Mouse (Mus musculus) megakaryocyte progenitor cell, adult 5-6 weeks (primary cell): ENCODE measurements around the gene Slc15a2. TPM values are rescaled to one million over a fixed set of nuclear protein-coding genes. Genes with fewer than 3 reads are reported as not detected.

Experiments
- ATAC-seq: replicated peaks from 2 replicates; pipeline ENCODE4 v1.8.0; 2016; ENCODE audit warnings: mild to moderate bottlenecking, moderate TSS enrichment, inconsistent platforms; ENCODE audit not compliant: poor library complexity
- total RNA-seq, 2 experiments: library from RNA; stranded (forward) in 1 of 2; stranded (reverse) in 1 of 2; fragments of 157-497, 149-512 nt in 1 of 2; fragments of 200-1000 nt in 1 of 2; gene quantifications; 2 replicates each; pipeline versions ENCODE4 v1.2.3 to v1.2.4; 2015 to 2017

Slc15a2 gene
- total RNA-seq, 2 experiments from 2014 or later: 5.3 to 8.0 TPM

DNA sequence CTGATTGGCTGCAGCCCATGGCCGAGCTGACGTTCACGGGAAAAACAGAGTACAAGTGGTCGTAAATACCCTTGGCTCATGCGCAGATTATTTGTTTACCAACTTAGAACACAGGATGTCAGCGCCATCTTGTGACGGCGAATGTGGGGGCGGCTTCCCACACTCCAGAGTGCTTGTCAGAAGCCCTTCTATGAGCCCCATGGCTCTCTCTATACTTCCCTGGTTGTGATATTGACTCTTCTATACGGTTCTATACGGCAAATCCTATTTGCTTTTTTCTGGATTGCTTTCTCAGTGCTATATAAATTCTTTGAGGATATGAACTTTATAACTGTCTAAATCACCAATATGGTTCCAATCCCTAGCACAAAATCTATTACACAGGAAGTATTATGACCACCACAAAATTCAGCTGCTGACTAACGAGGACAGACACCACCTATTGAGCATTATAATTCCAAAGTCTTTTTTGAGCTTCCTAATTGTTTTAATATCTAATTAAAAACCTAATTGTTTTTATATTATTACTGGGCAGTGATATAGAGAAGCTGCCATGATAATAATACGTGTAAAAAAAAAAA is 14.5 kb downstream of the Slc15a2 start:
- ATAC-seq: peak; percentile 63

DNA sequence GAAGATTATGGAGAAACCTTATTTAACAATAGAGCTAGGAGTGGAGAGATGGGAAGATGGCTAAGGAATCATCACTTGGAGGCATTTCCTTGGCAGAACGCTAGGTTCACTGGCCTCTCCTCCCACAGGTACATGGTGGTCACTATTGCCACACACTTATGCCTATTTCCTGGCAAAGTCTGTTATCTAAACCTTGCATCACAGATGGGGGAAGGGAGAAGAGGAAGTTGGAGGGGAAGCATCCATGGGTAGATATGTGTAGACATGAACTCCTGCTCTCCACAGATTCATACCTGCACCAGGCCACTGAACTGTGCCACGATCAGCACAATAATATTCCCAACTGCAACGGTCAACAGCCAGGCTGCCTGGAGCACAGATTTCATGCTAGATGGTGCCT is 32.8 kb downstream of the Slc15a2 start:
- peak; percentile 74 for ATAC-seq

DNA sequence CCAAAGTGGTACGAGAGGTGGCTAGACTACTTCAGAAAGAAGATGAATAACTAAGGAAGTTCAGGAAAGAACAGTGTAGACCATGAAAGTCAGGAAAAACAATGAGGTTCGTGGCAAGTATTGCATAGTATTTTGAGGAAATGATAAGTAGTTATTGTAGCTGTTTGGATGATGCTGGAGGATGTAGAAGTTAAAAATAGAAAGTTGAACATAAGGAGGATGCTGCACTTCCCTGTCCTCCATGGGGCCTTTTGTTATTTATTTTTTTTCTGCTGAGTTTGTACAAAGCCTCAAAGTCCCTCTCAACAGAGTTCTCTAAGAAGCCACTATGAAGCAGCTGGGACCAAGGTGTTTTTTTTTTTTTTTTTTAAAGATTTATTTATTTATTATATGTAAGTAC is 37.0 kb downstream of the Slc15a2 start:
- 0 out of 2 replicates have a peak, but pooled peaks have one; percentile 26 for ATAC-seq

DNA sequence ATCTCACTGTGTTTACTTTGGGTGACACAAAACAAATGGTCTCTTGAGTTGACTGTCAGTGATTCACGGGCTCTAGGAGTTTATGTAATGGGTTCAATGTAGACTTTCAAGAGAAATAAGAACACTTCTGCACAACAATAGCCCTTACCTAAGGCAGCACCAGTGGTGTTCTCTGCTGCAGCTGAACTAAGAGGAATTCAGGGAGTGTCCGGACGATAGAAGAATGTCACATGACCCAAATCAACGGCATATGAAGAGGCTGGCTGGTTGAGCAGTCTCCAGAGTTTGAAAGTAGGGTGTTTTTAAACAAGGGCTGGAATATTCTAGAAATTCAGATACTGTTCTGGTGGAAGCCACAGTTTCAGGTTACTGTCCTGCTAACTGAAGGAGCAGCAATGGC is 37.7 kb downstream of the Slc15a2 start:
- no peak for ATAC-seq

DNA sequence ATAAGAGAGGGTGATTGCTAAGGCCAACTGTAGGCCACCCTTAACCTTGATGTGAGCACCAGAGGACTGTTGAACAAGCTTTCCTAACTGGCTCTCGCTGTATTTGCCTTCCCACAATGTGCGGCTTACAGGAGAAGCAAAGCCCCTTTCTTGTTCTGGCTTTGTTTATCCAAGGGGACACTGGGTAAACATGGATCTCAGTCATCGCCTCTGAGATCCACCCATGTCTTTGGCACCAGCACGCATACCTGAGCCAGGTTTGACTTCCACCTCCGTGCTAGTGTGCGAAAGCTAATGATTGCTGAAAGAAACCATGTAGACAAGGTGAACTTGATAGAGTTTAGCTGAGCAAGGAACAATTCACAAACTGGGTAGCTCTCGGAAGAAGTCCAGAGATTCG is 41.2 kb downstream of the Slc15a2 start:
- ATAC-seq: no peak

DNA sequence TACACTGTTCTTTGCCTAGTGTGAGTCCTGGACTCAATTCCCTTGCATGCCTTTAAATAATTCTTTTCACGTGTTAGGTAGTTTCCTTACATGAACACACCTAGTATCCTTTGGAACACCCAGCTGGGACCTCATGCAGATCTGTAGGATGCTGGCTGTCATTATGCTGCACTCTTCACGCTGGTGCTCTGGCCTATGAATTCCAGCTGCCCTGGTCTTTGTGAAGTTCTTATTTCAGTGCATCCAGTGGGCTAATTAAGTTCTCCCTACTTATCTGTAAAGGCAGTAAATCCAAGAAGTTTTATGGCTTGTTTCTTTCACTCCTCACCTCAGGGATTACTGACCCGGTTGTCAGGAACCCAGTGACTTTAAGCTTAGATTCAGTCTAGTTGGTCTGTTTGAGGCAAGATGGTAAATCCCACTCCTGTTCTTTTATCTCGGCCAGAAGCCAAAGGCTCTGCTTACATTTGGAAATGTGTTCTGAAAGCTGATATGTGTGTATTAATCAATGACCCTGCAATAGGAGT is 45.3 kb downstream of the Slc15a2 start:
- ATAC-seq: no peak

DNA sequence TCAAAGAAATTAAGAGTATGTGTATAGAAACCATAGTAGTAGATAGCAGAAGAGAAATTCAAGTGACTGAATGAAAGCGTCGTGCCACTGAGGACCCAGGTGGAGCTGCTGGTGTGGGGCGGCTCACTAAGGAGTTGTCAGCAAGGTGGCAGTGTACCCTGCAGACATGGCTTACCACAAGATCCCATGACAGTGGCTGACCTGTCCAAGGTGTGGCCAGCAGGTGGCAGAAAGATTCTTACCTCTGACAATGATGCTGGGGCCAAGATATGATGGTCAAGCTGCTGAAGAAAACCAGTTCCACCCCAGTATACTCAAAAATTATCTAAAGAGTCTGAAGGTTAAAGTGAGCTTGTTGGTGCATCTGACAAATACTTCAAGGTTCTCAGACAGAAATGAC is 49.3 kb downstream of the Slc15a2 start:
- no peak for ATAC-seq

DNA sequence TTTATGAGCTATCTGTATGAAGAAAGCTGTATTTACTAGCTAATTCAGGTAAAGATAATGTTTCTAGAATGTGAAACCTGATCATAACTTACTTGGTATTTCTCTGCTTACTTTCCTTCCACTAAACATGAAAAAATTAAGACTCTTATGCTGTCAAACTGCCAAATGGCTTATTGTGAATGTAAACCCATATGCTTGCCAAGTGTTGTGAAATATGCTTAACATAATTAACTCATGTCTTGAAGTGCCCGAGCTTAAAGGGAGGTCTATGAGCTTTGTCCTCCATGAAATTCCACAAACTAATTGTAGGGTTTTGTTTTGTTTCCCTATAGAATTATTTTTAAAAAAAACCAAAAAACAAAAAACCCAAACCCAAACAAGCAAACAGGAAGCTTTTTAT is 50.9 kb downstream of the Slc15a2 start:
- ATAC-seq: no peak

DNA sequence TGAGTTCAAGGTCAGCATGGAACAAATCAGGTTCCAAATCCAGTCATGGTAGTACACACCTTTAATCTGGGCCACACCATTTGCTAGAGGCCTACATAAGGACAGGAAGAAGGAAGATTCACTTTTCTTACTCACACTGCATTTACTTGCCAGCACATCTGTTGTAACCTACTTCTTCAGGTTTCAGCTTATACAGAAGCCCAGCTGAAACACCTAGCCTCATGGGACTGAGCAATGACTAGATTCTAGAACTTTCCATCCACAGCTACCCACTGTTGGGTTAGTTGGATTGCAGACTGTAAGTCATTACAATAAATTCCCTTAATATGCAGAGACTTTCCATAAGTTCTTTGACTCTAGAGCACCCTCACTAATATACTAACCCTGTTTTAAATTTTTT is 52.2 kb downstream of the Slc15a2 start:
- no peak for ATAC-seq

DNA sequence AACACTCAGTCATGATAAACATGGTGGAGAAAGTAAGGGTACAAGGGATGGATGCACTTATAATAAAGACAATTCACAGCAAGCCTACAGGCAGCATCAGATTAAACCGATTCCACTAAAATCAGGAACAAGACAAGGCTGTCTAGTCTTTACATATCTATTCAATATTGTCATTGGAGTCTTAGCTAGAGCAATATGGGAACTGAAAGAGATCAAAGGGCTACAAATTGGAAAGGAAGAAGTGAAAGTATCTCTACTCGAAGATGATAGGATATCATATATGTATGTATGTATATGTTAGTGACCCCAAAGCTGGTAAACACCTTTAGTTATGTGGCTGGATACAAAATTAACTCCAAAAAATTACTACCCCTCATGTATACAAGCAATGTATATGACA is 55.8 kb downstream of the Slc15a2 start:
- 0 out of 2 replicates have a peak, but pooled peaks have one; percentile 9 for ATAC-seq

DNA sequence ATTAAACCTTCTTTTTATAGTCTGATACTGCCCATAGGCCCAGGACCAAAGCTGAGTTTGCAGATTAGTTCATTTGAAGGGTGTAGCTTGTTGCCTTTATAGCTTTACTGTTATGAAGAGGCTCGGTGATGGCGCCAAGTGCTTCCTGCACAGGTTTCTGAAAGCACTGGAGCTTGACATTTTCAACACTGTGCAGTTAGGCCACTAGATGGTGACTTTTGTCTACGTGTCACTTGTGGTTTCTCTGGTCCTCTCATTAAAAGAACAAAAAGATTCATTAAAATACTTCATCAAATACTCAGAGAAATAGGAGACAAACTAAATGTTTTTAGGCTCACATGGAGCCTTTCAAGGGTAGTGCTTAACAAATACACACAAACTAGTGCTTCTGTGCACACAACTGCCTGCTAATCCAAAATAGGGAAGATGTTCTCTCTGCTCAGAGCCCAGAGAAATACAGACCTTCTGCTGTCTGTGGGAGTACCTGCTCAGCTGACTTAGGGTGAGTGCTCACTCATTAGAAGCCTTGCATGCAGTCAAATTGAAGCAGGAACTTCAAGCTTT is 60.8 kb downstream of the Slc15a2 start:
- ATAC-seq: no peak

GRCm38 (mm10) chr16:36722739-36723138 is 62.0 kb downstream of the Slc15a2 start:
- no peak for ATAC-seq

DNA sequence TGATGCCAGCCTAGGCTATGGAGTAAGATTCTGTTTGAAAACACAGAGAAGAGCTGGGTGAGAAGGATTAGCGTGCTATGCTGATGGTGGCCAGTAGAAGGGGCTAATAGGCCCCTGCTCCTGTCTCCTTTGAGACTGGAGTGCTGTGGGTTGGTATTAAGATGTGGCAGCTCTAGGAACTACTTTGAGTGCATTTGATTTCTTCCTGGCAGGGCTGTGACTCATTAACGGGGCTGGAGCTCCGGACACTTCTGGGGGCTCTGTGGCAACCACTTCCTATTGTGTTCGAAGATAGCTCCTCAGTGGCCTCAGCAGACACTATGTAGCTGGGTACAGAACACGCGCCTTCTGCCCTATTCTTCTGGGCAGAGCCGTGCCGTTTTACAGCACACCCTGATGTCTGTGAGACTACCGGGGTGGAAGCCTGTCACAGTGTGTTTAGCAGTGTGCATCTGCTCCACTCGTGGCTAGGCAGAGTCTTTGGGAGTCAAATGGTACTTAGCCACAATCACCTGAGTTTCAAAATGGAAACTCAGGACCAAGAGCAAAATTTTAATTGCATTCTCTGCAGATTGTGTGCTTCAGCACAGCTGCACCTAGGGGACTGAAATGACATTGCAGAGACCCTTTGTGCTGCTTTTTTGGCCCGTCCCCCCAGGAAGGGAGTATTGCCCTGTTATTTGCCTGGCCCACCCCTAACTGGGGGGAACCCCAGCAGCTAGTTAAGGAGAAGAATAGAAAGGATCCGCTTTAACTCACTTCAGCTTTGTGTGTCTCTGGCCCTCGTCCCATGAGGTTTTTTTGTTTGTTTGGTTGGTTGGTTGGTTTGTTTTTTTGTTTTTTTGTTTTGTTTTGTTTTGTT is 64.3 kb downstream of the Slc15a2 start:
- peak; percentile 77 for ATAC-seq

DNA sequence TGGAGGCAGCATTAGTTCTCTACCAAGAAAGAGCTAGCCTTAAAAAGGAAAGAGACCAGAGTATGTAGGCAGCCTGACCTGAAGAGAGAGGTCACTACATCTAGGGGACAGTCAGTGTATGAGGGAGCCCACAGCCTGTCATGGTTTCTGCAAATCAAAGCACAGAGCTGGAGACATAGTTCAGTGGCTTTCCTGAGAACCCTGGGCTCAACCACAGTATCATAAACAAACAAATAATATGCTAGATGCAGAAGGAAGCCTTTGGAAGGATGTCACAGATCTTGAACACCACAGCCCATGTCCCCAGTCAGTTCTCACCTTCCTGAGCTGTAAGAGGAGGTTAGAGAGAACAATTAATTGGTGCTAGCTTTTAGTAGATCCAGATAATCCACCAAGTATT is 66.1 kb downstream of the Slc15a2 start:
- ATAC-seq: no peak

DNA sequence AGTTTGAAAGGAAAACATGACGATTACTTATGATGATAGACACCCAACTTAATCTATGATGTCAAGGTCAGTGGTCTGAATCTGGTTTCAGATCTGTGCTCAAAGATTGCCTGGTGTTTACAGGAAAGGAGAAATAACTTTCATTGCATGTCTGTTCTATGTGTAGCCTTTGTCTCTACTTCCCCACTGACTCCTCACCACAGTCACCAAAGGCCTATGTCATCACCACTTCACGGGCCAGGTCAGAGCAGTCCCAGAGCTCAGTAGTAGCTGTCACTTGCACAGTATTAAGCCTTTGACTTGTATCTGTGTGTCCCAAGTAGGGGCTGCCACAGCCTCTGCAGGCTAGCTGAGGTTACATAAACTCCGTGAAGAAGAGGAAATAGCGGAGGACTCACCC is 67.3 kb downstream of the Slc15a2 start:
- ATAC-seq: peak; percentile 74

GRCm38 (mm10) chr16:36711760-36712159 is 73.0 kb downstream of the Slc15a2 start:
- peak; percentile 81 for ATAC-seq

- ATAC-seq: 0 out of 2 replicates have a peak, but pooled peaks have one; percentile 16
These were observed 74.0 kb downstream of the Slc15a2 start for GRCm38 (mm10) chr16:36710794-36711193.

- ATAC-seq: peak; percentile 40
These were observed 75.4 kb downstream of the Slc15a2 start for GRCm38 (mm10) chr16:36709405-36709804.

DNA sequence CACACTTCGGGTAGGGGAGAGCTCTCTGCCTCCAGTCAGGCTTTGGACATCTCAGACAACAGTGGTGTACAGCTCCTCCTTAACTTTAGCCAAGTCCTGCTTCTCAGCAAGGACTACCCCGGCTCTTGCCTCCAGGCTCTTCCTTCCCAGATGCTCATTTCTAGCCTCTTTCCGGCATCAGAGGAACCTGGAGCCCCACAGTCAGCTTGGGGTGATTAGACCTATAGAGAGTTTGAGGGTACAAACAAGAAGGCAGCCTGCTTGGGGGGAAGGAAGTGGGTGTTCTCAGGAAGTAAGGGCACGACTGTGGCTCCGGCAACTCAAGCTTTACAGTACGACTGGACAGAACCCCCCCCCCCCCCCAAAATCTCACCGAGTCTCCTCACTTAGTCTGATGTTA is 76.0 kb downstream of the Slc15a2 start:
- peak; percentile 22; the same call in 1 of the 2 replicates for ATAC-seq

DNA sequence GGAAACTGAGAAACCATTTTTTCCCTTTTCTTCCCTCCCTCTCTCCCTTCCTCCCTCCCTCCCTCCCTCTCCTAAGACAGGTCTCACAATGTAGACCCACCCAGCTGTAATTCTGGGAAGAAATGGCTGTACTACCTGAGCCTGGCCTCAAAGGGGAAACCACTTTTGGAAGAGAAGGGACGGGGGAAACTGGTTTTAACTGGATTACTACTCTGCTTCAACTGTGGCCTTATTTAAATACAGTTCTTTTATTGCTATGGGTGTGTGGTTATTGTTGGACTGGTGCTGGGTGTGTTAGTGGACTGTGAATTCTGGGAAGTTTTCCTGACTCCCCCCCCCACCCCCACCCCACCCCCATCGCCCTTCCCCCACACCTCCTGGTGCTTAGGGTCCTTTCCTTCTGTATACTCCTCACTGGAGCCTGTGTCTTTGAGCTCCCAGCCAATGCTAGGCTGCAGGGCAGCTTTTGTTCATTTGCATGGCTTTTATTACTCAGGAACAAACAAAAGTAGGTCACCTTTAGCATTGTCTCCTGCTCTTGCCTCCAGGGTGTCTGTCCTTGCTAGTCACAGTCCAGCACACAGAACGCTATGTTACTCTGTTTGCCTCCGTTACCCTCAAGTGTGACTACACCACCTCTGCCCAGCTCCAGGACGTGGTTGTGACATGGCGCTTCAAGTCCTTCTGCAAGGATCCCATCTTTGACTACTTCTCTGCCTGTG is 76.9 kb downstream of the Slc15a2 start:
- ATAC-seq: no peak

GRCm38 (mm10) chr16:36700484-36700883 is 84.3 kb downstream of the Slc15a2 start:
- ATAC-seq: no peak
